Mouse (Mus musculus): ENCODE data around the gene Patl2. TPM values are rescaled to one million over a fixed set of nuclear protein-coding genes. Genes with fewer than 3 reads are reported as not detected.

Gene Patl2
- polyA plus RNA-seq, 2 experiments, result 0.04 TPM; not detected in 1

DNA sequence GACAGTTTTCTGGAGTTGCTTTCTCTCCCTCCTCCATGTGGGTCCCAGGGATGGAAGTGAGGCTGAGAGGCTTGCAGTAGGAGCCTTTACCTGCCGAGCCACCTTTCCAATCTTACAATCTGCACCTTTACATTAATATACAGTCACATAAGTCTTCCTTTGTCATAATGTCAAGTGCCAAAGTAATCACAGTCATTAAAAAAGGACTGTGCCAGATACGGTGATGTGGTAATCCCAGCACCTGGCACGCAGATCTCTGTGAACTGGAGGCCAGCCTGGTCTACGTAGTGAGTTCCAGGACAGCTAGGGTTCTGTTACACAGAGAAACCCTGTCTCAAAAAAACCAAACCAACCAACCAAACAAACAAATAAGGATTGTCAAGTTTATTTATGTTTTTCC is 92.1 kb downstream of the Patl2 start:
- ATAC-seq (ENCODE audit: insufficient read depth), result no peak
- no peak for DNase-seq (ENCODE audit: low read depth in 3 of 3, low spot score in 3 of 3)
- Histone ChIP-seq H3K27ac (no peak overlapping the region), H3K4me2 (ENCODE audit: low read depth) (no peak overlapping the region), H3K4me3 (ENCODE audit: insufficient read depth in 1 of 2, low read depth in 2 of 2, low read length in 2 of 2) (no peak overlapping the region), H3K36me3 (replicated peaks; ENCODE audit: control insufficient read depth, insufficient read depth, low read depth) (no peaks in the 10 kb centered on the region; the same call in none of the 2 replicates), H3K9ac (replicated peaks) (no peak overlapping the region), H3K9me3 (ENCODE audit: control insufficient read depth, low read length) (no peaks in the 10 kb centered on the region), H3K4me1 (replicated peaks; ENCODE audit: control insufficient read depth in 2 of 2, insufficient read depth in 2 of 2, low read length in 1 of 2) (no peaks in the 10 kb centered on the region), H3K27me3 (ENCODE audit: control insufficient read depth, insufficient read depth, low read length) (no peaks in the 10 kb centered on the region)
- TF ChIP-seq EP300 (IDR thresholded peaks at IDR 0.05; ENCODE audit: low read depth), result no peak
- TF ChIP-seq CTCF (IDR thresholded peaks at IDR 0.05; ENCODE audit: low read depth), result no peak
- WGBS (ENCODE audit: insufficient replicate concordance), result 80% methylated on average over 4 of the region's 4 CpGs

GRCm38 (mm10) chr2:122086446-122086845 is 99.5 kb downstream of the Patl2 start:
- Histone ChIP-seq H3K4me3 (ENCODE audit: insufficient read depth in 1 of 2, low read depth in 2 of 2, low read length in 2 of 2) (no peak overlapping the region), H3K27ac (no peak overlapping the region), H3K27me3 (ENCODE audit: control insufficient read depth, insufficient read depth, low read length) (no peaks in the 10 kb centered on the region), H3K36me3 (replicated peaks; ENCODE audit: control insufficient read depth, insufficient read depth, low read depth) (peaks cover 4% of the 10 kb centered on the region; the same call in 1 of the 2 replicates), H3K4me1 (replicated peaks; ENCODE audit: control insufficient read depth in 2 of 2, insufficient read depth in 2 of 2, low read length in 1 of 2) (peaks cover 0 to 4% of the 10 kb centered on the region in 2 experiments; a peak in 2 of 4 replicates), H3K4me2 (ENCODE audit: low read depth) (no peak overlapping the region), H3K9ac (replicated peaks) (no peak overlapping the region), H3K9me3 (ENCODE audit: control insufficient read depth, low read length) (no peaks in the 10 kb centered on the region)
- WGBS (ENCODE audit: insufficient replicate concordance), result 74% methylated on average over 4 of the region's 4 CpGs
- no peak for ATAC-seq (ENCODE audit: insufficient read depth)
- TF ChIP-seq EP300 (IDR thresholded peaks at IDR 0.05; ENCODE audit: low read depth) (no peak), CTCF (IDR thresholded peaks at IDR 0.05; ENCODE audit: low read depth) (no peak)
- no peak for DNase-seq (ENCODE audit: low read depth in 3 of 3, low spot score in 3 of 3)

- Histone ChIP-seq H3K4me1 (replicated peaks; ENCODE audit: control insufficient read depth in 2 of 2, insufficient read depth in 2 of 2, low read length in 1 of 2) (peaks cover 0 to 4% of the 10 kb centered on the region in 2 experiments; a peak in 2 of 4 replicates), H3K27me3 (ENCODE audit: control insufficient read depth, insufficient read depth, low read length) (no peaks in the 10 kb centered on the region), H3K4me3 (ENCODE audit: insufficient read depth in 1 of 2, low read depth in 2 of 2, low read length in 2 of 2) (no peak overlapping the region), H3K9me3 (ENCODE audit: control insufficient read depth, low read length) (no peaks in the 10 kb centered on the region), H3K9ac (replicated peaks) (no peak overlapping the region), H3K4me2 (ENCODE audit: low read depth) (no peak overlapping the region), H3K27ac (no peak overlapping the region; the same call in 1 of the 2 replicates), H3K36me3 (replicated peaks; ENCODE audit: control insufficient read depth, insufficient read depth, low read depth) (peaks cover 4% of the 10 kb centered on the region; the same call in 1 of the 2 replicates)
- DNase-seq (ENCODE audit: low read depth in 3 of 3, low spot score in 3 of 3) (peak; percentile 11 to 19 (median 13)), ATAC-seq (ENCODE audit: insufficient read depth) (0 out of 2 replicates have a peak, but pooled peaks have one; percentile 50)
- 75% methylated on average over 7 of the region's 7 CpGs for WGBS (ENCODE audit: insufficient replicate concordance)
- no peak for TF ChIP-seq EP300 (IDR thresholded peaks at IDR 0.05; ENCODE audit: low read depth)
- TF ChIP-seq CTCF (IDR thresholded peaks at IDR 0.05; ENCODE audit: low read depth), result no peak
Observed at GRCm38 (mm10) chr2:122081728-122082456, 104.1 kb downstream of the Patl2 start.

Other genes starting within 250 kb of the Patl2 start
- gene Ctdspl2, start 230.2 kb downstream of the Patl2 start, polyA plus RNA-seq (2012; rRNA removed), result 4.4 and 7.2 TPM in 2 replicates
- gene Ctdspl2, start 230.2 kb downstream of the Patl2 start, polyA plus RNA-seq (2014; fragmentation: Nextera tagmentation; extraction: Ambion mirVana), result 16.2 and 16.8 TPM in 2 replicates
- 0.04 and 0.08 TPM in 2 replicates for gene Mageb3, start 230.1 kb downstream of the Patl2 start, polyA plus RNA-seq (2012; rRNA removed)
- gene Mageb3, start 230.1 kb downstream of the Patl2 start, polyA plus RNA-seq (2014; fragmentation: Nextera tagmentation; extraction: Ambion mirVana), result 0.06 and 0.08 TPM in 2 replicates
- gene Eif3j1, start 157.6 kb downstream of the Patl2 start, polyA plus RNA-seq (2012; rRNA removed), result 9.3 and 13.7 TPM in 2 replicates
- gene Eif3j1, start 157.6 kb downstream of the Patl2 start, polyA plus RNA-seq (2014; fragmentation: Nextera tagmentation; extraction: Ambion mirVana), result 7.2 and 8.7 TPM in 2 replicates
- 2.4 and 2.5 TPM in 2 replicates for gene Spg11, start 67.8 kb downstream of the Patl2 start, polyA plus RNA-seq (2012; rRNA removed)
- gene Spg11, start 67.8 kb downstream of the Patl2 start, polyA plus RNA-seq (2014; fragmentation: Nextera tagmentation; extraction: Ambion mirVana), result 3.4 and 3.9 TPM in 2 replicates
- 156 and 227 TPM in 2 replicates for gene B2m, start 38.5 kb downstream of the Patl2 start, polyA plus RNA-seq (2012; rRNA removed)
- 413 and 419 TPM in 2 replicates for gene B2m, start 38.5 kb downstream of the Patl2 start, polyA plus RNA-seq (2014; fragmentation: Nextera tagmentation; extraction: Ambion mirVana)
- gene Trim69, start 25.5 kb downstream of the Patl2 start, polyA plus RNA-seq (2012; rRNA removed), result 0.08 TPM in 1 of 2 replicates, not detected in the other
- not detected in 2 replicates for gene Trim69, start 25.5 kb downstream of the Patl2 start, polyA plus RNA-seq (2014; fragmentation: Nextera tagmentation; extraction: Ambion mirVana)
- gene Terb2, start 83 bp upstream of the Patl2 start, polyA plus RNA-seq (2012; rRNA removed), result not detected in 2 replicates
- not detected in 2 replicates for gene Terb2, start 83 bp upstream of the Patl2 start, polyA plus RNA-seq (2014; fragmentation: Nextera tagmentation; extraction: Ambion mirVana)
- 47.6 and 68.4 TPM in 2 replicates for gene Sord, start 48.6 kb upstream of the Patl2 start, polyA plus RNA-seq (2012; rRNA removed)
- gene Sord, start 48.6 kb upstream of the Patl2 start, polyA plus RNA-seq (2014; fragmentation: Nextera tagmentation; extraction: Ambion mirVana), result 146 and 160 TPM in 2 replicates
- 0.01 TPM in 1 of 2 replicates, not detected in the other for gene Duox2, start 112.3 kb upstream of the Patl2 start, polyA plus RNA-seq (2012; rRNA removed)
- not detected in 2 replicates for gene Duox2, start 112.3 kb upstream of the Patl2 start, polyA plus RNA-seq (2014; fragmentation: Nextera tagmentation; extraction: Ambion mirVana)
- gene Duoxa2, start 112.7 kb upstream of the Patl2 start, polyA plus RNA-seq (2012; rRNA removed), result not detected in 2 replicates
- not detected in 2 replicates for gene Duoxa2, start 112.7 kb upstream of the Patl2 start, polyA plus RNA-seq (2014; fragmentation: Nextera tagmentation; extraction: Ambion mirVana)
- not detected in 2 replicates for gene Duoxa1, start 127.5 kb upstream of the Patl2 start, polyA plus RNA-seq (2012; rRNA removed)
- not detected in 2 replicates for gene Duoxa1, start 127.5 kb upstream of the Patl2 start, polyA plus RNA-seq (2014; fragmentation: Nextera tagmentation; extraction: Ambion mirVana)
- not detected in 2 replicates for gene Duox1, start 129.5 kb upstream of the Patl2 start, polyA plus RNA-seq (2012; rRNA removed)
- not detected in 2 replicates for gene Duox1, start 129.5 kb upstream of the Patl2 start, polyA plus RNA-seq (2014; fragmentation: Nextera tagmentation; extraction: Ambion mirVana)
- gene Shf, start 183.0 kb upstream of the Patl2 start, polyA plus RNA-seq (2012; rRNA removed), result 4.4 and 7.1 TPM in 2 replicates
- 1.6 and 1.8 TPM in 2 replicates for gene Shf, start 183.0 kb upstream of the Patl2 start, polyA plus RNA-seq (2014; fragmentation: Nextera tagmentation; extraction: Ambion mirVana)
- gene Slc28a2, start 240.3 kb upstream of the Patl2 start, polyA plus RNA-seq (2012; rRNA removed), result 0.31 and 0.45 TPM in 2 replicates
- gene Slc28a2, start 240.3 kb upstream of the Patl2 start, polyA plus RNA-seq (2014; fragmentation: Nextera tagmentation; extraction: Ambion mirVana), result 0.77 and 0.86 TPM in 2 replicates